Mouse (Mus musculus) small intestine, adult 2 months (tissue): ENCODE measurements around the gene Dclre1b. TPM values are rescaled to one million over a fixed set of nuclear protein-coding genes. Genes with fewer than 3 reads are reported as not detected.

Experiments
- H3K27ac ChIP-seq: fragments of 200-500 bp; 2 replicates; pipeline ENCODE4 v1.5.1; 2012; ENCODE audit warnings: low read depth, low read length, control low read depth, inconsistent platforms; ENCODE audit not compliant: insufficient read depth
- H3K27me3 ChIP-seq: fragments of 200-500 bp; 2 replicates; pipeline ENCODE4 v1.6.1; 2012; ENCODE audit warnings: mild to moderate bottlenecking, moderate library complexity, low read length, inconsistent platforms; ENCODE audit not compliant: control insufficient read depth, insufficient read depth
- H3K36me3 ChIP-seq: fragments of 200-500 bp; 2 replicates; pipeline ENCODE4 v1.6.1; 2012; ENCODE audit warnings: mild to moderate bottlenecking, low read length, control low read depth, inconsistent platforms; ENCODE audit not compliant: control insufficient read depth, insufficient read depth
- H3K4me1 ChIP-seq: fragments of 200-500 bp; 2 replicates; pipeline ENCODE4 v1.6.1; 2012; ENCODE audit warnings: low read length, inconsistent platforms, mixed read lengths; ENCODE audit not compliant: control insufficient read depth, insufficient read depth, insufficient read length
- H3K4me3 ChIP-seq: fragments of 200-500 bp; 2 replicates; pipeline ENCODE4 v1.5.1; 2012; ENCODE audit warnings: low read depth, mild to moderate bottlenecking, control low read depth, inconsistent platforms, low read length, moderate library complexity
- CTCF ChIP-seq: fragments of 200-500 bp; IDR thresholded peaks from 2 replicates; pipeline ENCODE4 v1.5.1; 2012; ENCODE audit warnings: low read depth, mild to moderate bottlenecking, control low read depth, inconsistent platforms, low read length, moderate library complexity, mixed read lengths; ENCODE audit not compliant: insufficient replicate concordance, insufficient read length; ENCODE audit errors: extremely low read depth
- POLR2A ChIP-seq: fragments of 200-500 bp; IDR thresholded peaks from 2 replicates; pipeline ENCODE4 v1.6.1; 2012; ENCODE audit warnings: low read depth, mild to moderate bottlenecking, control low read depth, inconsistent platforms, low read length, moderate library complexity
- WGBS: fragments of 180-500 bp; shearing (Covaris S2); methylation state at CpG from one replicate; pipeline ENCODE4 v1.1.7; 2018; 5-methylcytosine and 5-hydroxymethylcytosine counted together
- polyA plus RNA-seq: library from polyadenylated mRNA; depleted of rRNA; stranded (reverse); fragments of >200 nt; gene quantifications from 2 replicates; pipeline ENCODE4 v1.2.3, GENCODE M21; 2012

The Dclre1b gene
- polyA plus RNA-seq, 1 experiment, result 5.3 TPM

- H3K36me3 ChIP-seq, result peaks cover 21% of the 10 kb centered on the region
- H3K27me3 ChIP-seq, result no peaks in the 10 kb centered on the region
- 53% methylated on average over 4 of the region's 4 CpGs for WGBS
- no peak for TF ChIP-seq POLR2A
- no peak for TF ChIP-seq CTCF
- H3K27ac ChIP-seq, result peak overlapping the region; percentile 44; the same call in 1 of the 2 replicates
- H3K4me3 ChIP-seq, result no peak overlapping the region
- H3K4me1 ChIP-seq, result peaks cover 4% of the 10 kb centered on the region; the same call in 1 of the 2 replicates
Observed at GRCm38 (mm10) chr3:103772846-103773245, 36.4 kb downstream of the Dclre1b start.

DNA sequence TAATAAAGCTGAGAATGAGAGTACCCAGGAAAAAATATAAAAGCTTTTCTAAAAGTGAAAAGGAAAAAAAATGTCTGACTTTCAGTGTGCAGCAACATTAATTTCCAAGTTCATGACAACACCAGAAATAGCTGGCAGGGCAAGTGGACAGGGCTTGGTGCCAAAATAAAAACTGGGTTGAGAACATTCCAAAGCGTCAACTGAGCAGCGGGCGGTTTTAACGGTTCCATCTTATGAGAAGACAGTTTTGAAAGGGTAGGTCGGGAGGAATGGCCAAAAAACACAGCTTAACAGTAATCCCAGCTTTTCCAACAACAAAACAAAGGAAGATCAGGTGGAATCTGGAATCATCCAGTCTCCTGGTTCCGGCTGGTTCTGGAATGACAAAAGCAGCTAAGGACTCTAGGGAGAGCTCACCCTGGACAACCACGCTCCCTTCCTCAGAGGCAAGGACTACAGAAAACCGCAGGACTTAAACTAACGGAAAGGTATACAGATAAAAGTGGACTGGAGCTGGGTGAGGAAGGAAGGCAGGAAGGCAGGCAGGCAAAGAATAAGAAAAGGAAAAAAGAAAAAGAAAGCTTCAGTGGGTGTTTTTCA lies 37.6 kb downstream of the Dclre1b start:
- peaks cover 4% of the 10 kb centered on the region; the same call in 1 of the 2 replicates for H3K4me1 ChIP-seq
- H3K4me3 ChIP-seq, result no peak overlapping the region
- H3K36me3 ChIP-seq, result peaks cover 19% of the 10 kb centered on the region
- TF ChIP-seq POLR2A, result no peak
- TF ChIP-seq CTCF, result no peak
- H3K27me3 ChIP-seq, result no peaks in the 10 kb centered on the region
- H3K27ac ChIP-seq, result peak overlapping the region; percentile 58; the same call in 1 of the 2 replicates
- WGBS, result 58% methylated on average over 9 of the region's 9 CpGs

DNA sequence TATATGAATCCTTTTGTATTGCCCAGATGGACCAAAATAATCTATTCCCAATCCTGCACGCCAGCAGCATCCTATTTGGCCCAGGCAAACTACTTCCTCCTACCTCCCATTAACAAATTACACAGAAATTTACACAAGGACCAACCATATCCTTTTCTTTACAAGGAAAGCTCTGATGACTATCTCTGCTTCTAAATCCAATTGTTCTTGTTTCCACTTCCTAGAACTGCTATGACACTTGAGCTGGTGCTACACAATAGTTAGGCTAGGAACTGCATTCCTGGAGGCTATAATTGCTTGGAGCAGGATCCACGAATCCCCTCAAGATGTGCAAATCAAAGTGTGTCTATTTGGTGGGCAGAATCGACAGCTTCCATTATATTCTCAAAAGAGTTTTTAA lies 42.5 kb downstream of the Dclre1b start:
- H3K36me3 ChIP-seq, result peaks cover 37% of the 10 kb centered on the region
- H3K4me1 ChIP-seq, result no peaks in the 10 kb centered on the region
- WGBS, result 85% methylated on average over 3 of the region's 3 CpGs
- H3K4me3 ChIP-seq, result no peak overlapping the region
- no peak overlapping the region for H3K27ac ChIP-seq
- H3K27me3 ChIP-seq, result no peaks in the 10 kb centered on the region
- TF ChIP-seq POLR2A, result no peak
- no peak for TF ChIP-seq CTCF

GRCm38 (mm10) chr3:103759261-103759970 lies 49.8 kb downstream of the Dclre1b start:
- Histone ChIP-seq H3K36me3 (peaks cover 54% of the 10 kb centered on the region), H3K27ac (no peak overlapping the region), H3K4me3 (no peak overlapping the region), H3K4me1 (peaks cover 6% of the 10 kb centered on the region; the same call in 1 of the 2 replicates), H3K27me3 (no peaks in the 10 kb centered on the region)
- WGBS, result 41% methylated on average over 5 of the region's 5 CpGs
- no peak for TF ChIP-seq POLR2A
- TF ChIP-seq CTCF, result no peak

DNA sequence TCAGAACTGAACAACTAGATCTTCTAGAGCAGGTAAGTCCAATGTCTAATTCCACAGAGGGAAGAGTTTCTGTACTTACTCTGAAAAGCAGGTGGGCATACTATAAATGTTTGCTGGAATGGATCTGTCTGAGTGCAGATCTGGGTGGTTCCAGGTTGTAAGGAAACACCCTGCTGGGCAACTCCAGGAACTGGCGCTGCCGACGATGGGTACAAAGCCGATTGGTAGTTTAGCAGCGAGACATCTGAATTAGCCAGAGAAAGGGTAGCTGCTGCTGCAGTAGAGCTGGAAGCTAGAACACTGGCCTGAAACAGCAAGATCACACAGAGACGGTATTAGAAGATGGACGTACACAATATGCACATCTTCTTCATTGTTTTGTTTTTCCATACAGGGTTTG lies 50.8 kb downstream of the Dclre1b start:
- WGBS, result 92% methylated on average over 7 of the region's 7 CpGs
- Histone ChIP-seq H3K27ac (no peak overlapping the region), H3K36me3 (peaks cover 52% of the 10 kb centered on the region), H3K4me3 (no peak overlapping the region), H3K27me3 (no peaks in the 10 kb centered on the region), H3K4me1 (peaks cover 6% of the 10 kb centered on the region; the same call in 1 of the 2 replicates)
- no peak for TF ChIP-seq POLR2A
- TF ChIP-seq CTCF, result no peak

GRCm38 (mm10) chr3:103756920-103757319 lies 52.3 kb downstream of the Dclre1b start:
- no peaks in the 10 kb centered on the region for H3K27me3 ChIP-seq
- H3K36me3 ChIP-seq, result peaks cover 55% of the 10 kb centered on the region
- no peak overlapping the region for H3K27ac ChIP-seq
- TF ChIP-seq CTCF (no peak), POLR2A (no peak)
- 39% methylated on average over 2 of the region's 2 CpGs for WGBS
- no peak overlapping the region for H3K4me3 ChIP-seq
- H3K4me1 ChIP-seq, result peaks cover 6% of the 10 kb centered on the region; the same call in 1 of the 2 replicates

DNA sequence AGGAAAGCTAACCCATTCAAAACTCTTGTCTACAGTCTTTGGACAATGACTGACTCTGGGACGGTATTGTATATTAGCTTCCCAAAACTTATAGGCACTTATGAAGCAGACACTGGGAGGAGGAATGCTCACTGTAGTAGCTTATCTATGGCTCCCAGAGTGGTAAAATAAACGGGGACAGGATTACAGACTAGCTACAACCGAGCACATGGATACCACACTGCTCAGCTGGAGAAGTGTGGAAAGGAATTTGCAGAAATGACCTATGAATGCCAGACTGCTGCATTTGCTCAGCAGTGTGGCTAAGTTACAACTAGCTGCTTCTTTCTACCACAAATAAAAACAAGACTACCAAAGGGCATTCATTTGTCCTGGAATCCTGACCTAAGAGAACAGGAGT lies 53.9 kb downstream of the Dclre1b start:
- peaks cover 6% of the 10 kb centered on the region; the same call in 1 of the 2 replicates for H3K4me1 ChIP-seq
- H3K27ac ChIP-seq, result no peak overlapping the region
- no peak overlapping the region for H3K4me3 ChIP-seq
- peaks cover 58% of the 10 kb centered on the region for H3K36me3 ChIP-seq
- no peak for TF ChIP-seq CTCF
- TF ChIP-seq POLR2A, result no peak
- H3K27me3 ChIP-seq, result no peaks in the 10 kb centered on the region
- 71% methylated on average over 3 of the region's 3 CpGs for WGBS
